In the genomic region with DNA sequence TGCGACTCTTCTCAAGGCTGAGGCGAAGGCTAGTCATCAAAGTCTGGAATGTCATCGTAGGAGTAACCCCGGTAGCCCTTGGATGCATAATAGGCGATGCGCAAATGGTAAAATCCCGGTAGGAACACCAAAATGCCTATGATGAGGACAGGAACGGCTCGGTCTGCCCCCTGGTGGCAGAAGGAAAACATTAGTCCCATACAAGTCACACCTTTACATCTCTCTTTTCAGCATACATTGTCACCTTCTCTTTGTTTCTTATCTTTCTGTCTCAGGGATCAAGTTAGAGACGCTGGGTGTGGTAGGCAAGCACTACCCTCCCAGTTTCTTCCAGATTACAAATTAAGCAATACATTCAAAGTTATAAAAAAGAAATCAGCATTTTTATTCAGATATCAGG, we compare ENCODE assay signal across 8 mouse cellular contexts. TPM values are rescaled to one million over a fixed set of nuclear protein-coding genes. Genes with fewer than 3 reads are reported as not detected.
A peak's percentile ranks its signal among the peaks of the same experiment; 100 is the strongest.
DNase-seq lines count a peak whose midpoint lies in the region; ATAC-seq and TF ChIP-seq lines count a peak whose summit lies in the region.
"Not testable (repeated sequence)": the region's sequence is repeated elsewhere in the genome, so short reads cannot be mapped to it uniquely, and the experiment has no call there.

No protein-coding gene starts in this region.

- TF ChIP-seq CTCF in CH12.LX (conservative IDR thresholded peaks at IDR 0.05 in 1 of 2, IDR thresholded peaks at IDR 0.05 in 1 of 2; ENCODE audit: low read depth in 2 of 2, low read length in 2 of 2): peak; percentile 30 to 55; a peak in 2 of 4 replicates

- not testable (repeated sequence) for H3K9ac ChIP-seq in CH12.LX (ENCODE audit: insufficient read depth, low read depth); midbrain, embryonic 14.5 days (replicated peaks; ENCODE audit: low read length)

- not testable (repeated sequence) for H3K27me3 ChIP-seq in CH12.LX (replicated peaks); embryonic facial prominence, embryonic 10.5 days (replicated peaks; ENCODE audit: low read depth, poor library complexity, severe bottlenecking); midbrain, embryonic 14.5 days (ENCODE audit: control insufficient read depth, insufficient read depth, low read length)

- intact Hi-C loops in gastrocnemius, postnatal 36 days (cut with DNase I): loop anchor here (5.0 to 10.0 kb wide), 2 partner anchors 98 to 416 kb away; no protein-coding TSS in a partner anchor

- H3K4me1 ChIP-seq in CH12.LX (ENCODE audit: control insufficient read depth in 1 of 2, insufficient read depth in 2 of 2): peaks cover 13 to 27% of the 10 kb centered on the region in 2 experiments
- not testable (repeated sequence) for H3K4me1 ChIP-seq in embryonic facial prominence, embryonic 10.5 days; midbrain, embryonic 14.5 days (ENCODE audit: control insufficient read depth, insufficient read depth, low read length)

- TF ChIP-seq POLR2A in CH12.LX (IDR thresholded peaks at IDR 0.05; ENCODE audit: low read depth, low read length): not testable (repeated sequence)

- 26% methylated on average over 10 of the region's 10 CpGs for WGBS in embryonic facial prominence, embryonic 10.5 days
- WGBS in midbrain, embryonic 14.5 days: 21% methylated on average over 6 of the region's 10 CpGs

- DNase-seq in CH12.LX (ENCODE audit: extremely low read depth): peak; percentile 40
- DNase-seq in adrenal gland, postnatal 4 days (ENCODE audit: low spot score in 2 of 2): peak; percentile 33 to 48
- DNase-seq in embryonic facial prominence, embryonic 10.5 days (ENCODE audit: low spot score): peak; percentile 59
- peak; percentile 32 to 36 for DNase-seq in gastrocnemius, postnatal 36 days
- DNase-seq in kidney, postnatal 10 days: peak; percentile 80
- peak; percentile 63 for DNase-seq in liver
- DNase-seq in midbrain, embryonic 14.5 days: peak; percentile 85
- DNase-seq in spleen, postnatal 10 days (ENCODE audit: low spot score in 2 of 2): peak; percentile 24 to 71

- H3K9me3 ChIP-seq in CH12.LX (replicated peaks; ENCODE audit: low read length); embryonic facial prominence, embryonic 10.5 days; midbrain, embryonic 14.5 days (ENCODE audit: control insufficient read depth, low read length): not testable (repeated sequence)

- TF ChIP-seq RAD21 in CH12.LX (IDR thresholded peaks at IDR 0.05; ENCODE audit: low read depth, low read length): peak; percentile 36

- not testable (repeated sequence) for H3K4me3 ChIP-seq in CH12.LX (replicated peaks in 1 of 3; ENCODE audit: low read depth in 2 of 3, low read length in 2 of 3, poor library complexity in 1 of 3); embryonic facial prominence, embryonic 10.5 days; midbrain, embryonic 14.5 days (replicated peaks; ENCODE audit: low read depth, low read length)

- ATAC-seq in midbrain, embryonic 14.5 days (ENCODE audit: low FRiP score, low TSS enrichment): not testable (repeated sequence)

- H3K4me2 ChIP-seq in CH12.LX (ENCODE audit: insufficient read depth, low read depth, poor library complexity, severe bottlenecking); midbrain, embryonic 14.5 days (ENCODE audit: low read length): not testable (repeated sequence)

- not testable (repeated sequence) for H3K79me2 ChIP-seq in CH12.LX (replicated peaks; ENCODE audit: control insufficient read depth, extremely low read depth, insufficient read depth, poor library complexity, severe bottlenecking)

- TF ChIP-seq EP300 in CH12.LX (IDR thresholded peaks at IDR 0.05; ENCODE audit: low read length): not testable (repeated sequence)

- in situ Hi-C loops in CH12.LX (cut with MboI; ENCODE audit: low pct_ligation_motif_present, low pct_unique_long_range_greater_than_20kb, low sequenced_read_pairs): loop anchor here (10.0 kb wide), 2 partner anchors 106 to 256 kb away; no protein-coding TSS in a partner anchor

- H3K36me3 ChIP-seq in CH12.LX (replicated peaks in 1 of 2; ENCODE audit: control insufficient read depth in 1 of 2, insufficient read depth in 1 of 2, low read length in 1 of 2): peaks cover 16 to 53% of the 10 kb centered on the region in 2 experiments
- H3K36me3 ChIP-seq in embryonic facial prominence, embryonic 10.5 days (replicated peaks): peaks cover 40% of the 10 kb centered on the region
- peaks cover 17% of the 10 kb centered on the region for H3K36me3 ChIP-seq in midbrain, embryonic 14.5 days (ENCODE audit: control insufficient read depth, insufficient read depth, low read length)

- dilution Hi-C loops in CH12.LX (cut with MboI; ENCODE audit: extremely low pct_ligation_motif_present, extremely low pct_unique_long_range_greater_than_20kb, low sequenced_read_pairs): not testable (repeated sequence)

- not testable (repeated sequence) for H3K27ac ChIP-seq in CH12.LX (ENCODE audit: insufficient read depth, low read depth); embryonic facial prominence, embryonic 10.5 days (replicated peaks); midbrain, embryonic 14.5 days (replicated peaks; ENCODE audit: low read depth, low read length)

TF ChIP-seq in CH12.LX, 34 proteins besides CTCF, POLR2A, EP300 and RAD21:
- TF ChIP-seq SMC3 (IDR thresholded peaks at IDR 0.05; ENCODE audit: low read depth, low read length): peak; percentile 55

RNA-seq across cellular contexts. Expression of gene Tmem230, which starts 7.2 kb away (rescaled TPM):
- 20.3 and 27.7 TPM in 2 replicates for total RNA-seq in CH12.LX (2012; rRNA removed)
- total RNA-seq in CH12.LX (2014; rRNA removed): 34.7 and 35.2 TPM in 2 replicates
- polyA plus RNA-seq in CH12.LX (2012; ENCODE audit: insufficient read length, low read depth): 28.9 and 38.2 TPM in 2 replicates
- 10 to 100 TPM; 37.5 to 39.1 TPM for total RNA-seq in adrenal gland, postnatal 4 days (2021)
- 38.6 and 43.8 TPM in 2 replicates for polyA plus RNA-seq in embryonic facial prominence, embryonic 10.5 days (2016; fragmentation: Nextera tagmentation; extraction: Ambion mirVana)
- total RNA-seq in gastrocnemius, postnatal 36 days (2021): 10 to 100 TPM; 18.1 to 22.8 TPM
- 43.8 and 51.3 TPM in 2 replicates for polyA plus RNA-seq in midbrain, embryonic 14.5 days (2014; fragmentation: Nextera tagmentation; extraction: Ambion mirVana)

RNA-seq across cellular contexts. Expression of gene Pcna, which starts 12.7 kb away (rescaled TPM):
- total RNA-seq in CH12.LX (2012; rRNA removed): 354 and 466 TPM in 2 replicates
- total RNA-seq in CH12.LX (2014; rRNA removed): 839 and 915 TPM in 2 replicates
- 550 and 554 TPM in 2 replicates for polyA plus RNA-seq in CH12.LX (2012; ENCODE audit: insufficient read length, low read depth)
- 100 to 1,000 TPM; 141 to 161 TPM for total RNA-seq in adrenal gland, postnatal 4 days (2021)
- polyA plus RNA-seq in embryonic facial prominence, embryonic 10.5 days (2016; fragmentation: Nextera tagmentation; extraction: Ambion mirVana): 382 and 392 TPM in 2 replicates
- 10 to 100 TPM; 19.7 to 20.7 TPM for total RNA-seq in gastrocnemius, postnatal 36 days (2021)
- 116 and 129 TPM in 2 replicates for polyA plus RNA-seq in midbrain, embryonic 14.5 days (2014; fragmentation: Nextera tagmentation; extraction: Ambion mirVana)

RNA-seq across cellular contexts. Expression of gene Cds2, which starts 22.5 kb away (rescaled TPM):
- total RNA-seq in CH12.LX (2012; rRNA removed): 18.7 and 20.3 TPM in 2 replicates
- 15.9 and 21.2 TPM in 2 replicates for total RNA-seq in CH12.LX (2014; rRNA removed)
- polyA plus RNA-seq in CH12.LX (2012; ENCODE audit: insufficient read length, low read depth): 26.0 and 38.9 TPM in 2 replicates
- total RNA-seq in adrenal gland, postnatal 4 days (2021): 10 to 100 TPM; 63.3 to 77.3 TPM
- polyA plus RNA-seq in embryonic facial prominence, embryonic 10.5 days (2016; fragmentation: Nextera tagmentation; extraction: Ambion mirVana): 20.0 and 23.2 TPM in 2 replicates
- 10 to 100 TPM; 14.4 to 15.0 TPM for total RNA-seq in gastrocnemius, postnatal 36 days (2021)
- polyA plus RNA-seq in midbrain, embryonic 14.5 days (2014; fragmentation: Nextera tagmentation; extraction: Ambion mirVana): 44.7 and 65.1 TPM in 2 replicates

Comparison
In these comparisons a context has a peak if more than half of its experiments do, and no peak if none do; other contexts are left out.
1. DNase-seq: peak in every context shown above with its lines; median percentile 85 in midbrain, embryonic 14.5 days; 80 in kidney, postnatal 10 days; 63 in liver; 59 in embryonic facial prominence, embryonic 10.5 days; 48 in spleen, postnatal 10 days; 40 in adrenal gland, postnatal 4 days; 40 in CH12.LX; 34 in gastrocnemius, postnatal 36 days.
2. RNA of gene Pcna, which starts 12.7 kb away (total RNA-seq): 354 to 915 TPM in CH12.LX and 141 to 161 TPM in adrenal gland, postnatal 4 days; 19.7 to 20.7 TPM in gastrocnemius, postnatal 36 days; every median in the first group is over 4 times any median in the second.